ENCODE assay signal across 12 mouse cellular contexts in genomic region chr1:89465417-89466002, GRCm38 (mm10). TPM values are rescaled to one million over a fixed set of nuclear protein-coding genes. Genes with fewer than 3 reads are reported as not detected.
DNase-seq lines count a peak whose midpoint lies in the region; TF ChIP-seq lines count a peak whose summit lies in the region.
"Had no signal": no experiment of that assay in that cellular context is flagged by ENCODE, and none has a peak within 500 bp of the region (broad histone marks: within the 10 kb centered on the region; RNA-seq: fewer than 3 reads in every experiment).

No protein-coding gene starts in this region.

- no peak overlapping the region for H3K4me3 ChIP-seq in gastrocnemius, adult 2 months
- H3K4me3 ChIP-seq in layer of hippocampus, adult 2 months = no peak overlapping the region; the same call in 1 of the 2 replicates
- H3K4me3 ChIP-seq: liver, embryonic 13.5 days; neural tube, embryonic 15.5 days had no signal

- peak overlapping the region; percentile 54 for H3K27ac ChIP-seq in gastrocnemius, adult 2 months
- H3K27ac ChIP-seq in layer of hippocampus, adult 2 months = peak overlapping the region; percentile 79
- H3K27ac ChIP-seq: liver, embryonic 13.5 days; macrophage; neural tube, embryonic 15.5 days had no signal

- intact Hi-C loops in gastrocnemius, adult 2 months (cut with DNase I) = no loop called here

- no peak for DNase-seq in gastrocnemius, adult 2 months
- no peak for DNase-seq in gastrocnemius, adult 8-10 months (ENCODE audit: low spot score in 2 of 2)
- peak; percentile 49 to 61 for DNase-seq in layer of hippocampus, adult 2 months (ENCODE audit: low spot score in 2 of 2)
- no peak for DNase-seq in layer of hippocampus, postnatal 25 days (ENCODE audit: extremely low spot score in 1 of 2, low spot score in 1 of 2)
- DNase-seq in brain, adult 2 months (ENCODE audit: low read depth, low spot score) = peak; percentile 81
- DNase-seq in layer of hippocampus, adult 9-11 months = peak; percentile 71
- no peak for DNase-seq in kidney, postnatal 10 days
- DNase-seq in c-Kit-positive CD71-positive TER-119-positive erythroid progenitor cells, embryonic 14.5 days (ENCODE audit: low spot score) = no peak
- DNase-seq: liver, embryonic 13.5 days; thymus, postnatal 4 days had no signal

- no peak for TF ChIP-seq CTCF in gastrocnemius, adult 2 months (IDR thresholded peaks at IDR 0.05)
- no peak for TF ChIP-seq CTCF in layer of hippocampus, adult 2 months (conservative IDR thresholded peaks at IDR 0.05)

RNA-seq across cellular contexts. Expression of gene Agap1, which starts 10.9 kb away (rescaled TPM):
- total RNA-seq in gastrocnemius, adult 2 months (2021) = 10 to 100 TPM; 22.8 to 24.2 TPM
- 10 to 100 TPM; 16.7 to 21.6 (median 20.1) TPM for total RNA-seq in gastrocnemius, adult 8-10 months (2022)
- total RNA-seq in layer of hippocampus, adult 2 months (2021) = 100 to 1,000 TPM; 292 to 293 TPM
- 100 to 1,000 TPM; 255 to 275 TPM for total RNA-seq in layer of hippocampus, postnatal 25 days (2021)

Comparison
In these comparisons a context has a peak if more than half of its experiments do, and no peak if none do; other contexts are left out.
1. DNase-seq: peak in layer of hippocampus, adult 2 months (2 of 2), brain, adult 2 months (single experiment) and layer of hippocampus, adult 9-11 months (single experiment); none in gastrocnemius, adult 2 months (single experiment), gastrocnemius, adult 8-10 months (0 of 2), layer of hippocampus, postnatal 25 days (0 of 2), kidney, postnatal 10 days (single experiment) and c-Kit-positive CD71-positive TER-119-positive erythroid progenitor cells, embryonic 14.5 days (single experiment).
2. RNA of gene Agap1, which starts 10.9 kb away (total RNA-seq): 292 to 293 TPM in layer of hippocampus, adult 2 months and 255 to 275 TPM in layer of hippocampus, postnatal 25 days; 22.8 to 24.2 TPM in gastrocnemius, adult 2 months and 16.7 to 21.6 TPM in gastrocnemius, adult 8-10 months; every median in the first group is over 10 times any median in the second.